Mouse (Mus musculus) layer of hippocampus, adult 11-12 months (tissue): ENCODE data around the gene Clvs2.

ENCODE experiments used
- DNase-seq: peaks from one replicate; pipeline ENCODE4 v3.0.0; 2022; ENCODE audit warnings: low spot score

Clvs2 gene

GRCm38 (mm10) chr10:33624131-33624879, at the start of gene Clvs2:
Gene Clvs2 (minus strand): TSS chr10:33624769.
- peak; percentile 85 for DNase-seq

- peak; percentile 91 for DNase-seq
These were observed 28.6 kb upstream of the Clvs2 start for GRCm38 (mm10) chr10:33653142-33653541.

GRCm38 (mm10) chr10:33623577-33623991, 985 bp downstream of the Clvs2 start:
- DNase-seq, result no peak

GRCm38 (mm10) chr10:33622700-33623099, 1.9 kb downstream of the Clvs2 start:
- peak; percentile 31 for DNase-seq

GRCm38 (mm10) chr10:33616207-33616606, 8.4 kb downstream of the Clvs2 start:
- no peak for DNase-seq

GRCm38 (mm10) chr10:33613197-33613596, 11.4 kb downstream of the Clvs2 start:
- no peak for DNase-seq

GRCm38 (mm10) chr10:33592732-33593131, 31.8 kb downstream of the Clvs2 start:
- DNase-seq, result no peak

GRCm38 (mm10) chr10:33588800-33589199, 35.8 kb downstream of the Clvs2 start:
- DNase-seq, result no peak

GRCm38 (mm10) chr10:33587118-33587517, 37.5 kb downstream of the Clvs2 start:
- no peak for DNase-seq

- peak; percentile 18 for DNase-seq
These were observed 66.5 kb downstream of the Clvs2 start for GRCm38 (mm10) chr10:33558081-33558480.

GRCm38 (mm10) chr10:33540331-33540730, 84.2 kb downstream of the Clvs2 start:
- peak; percentile 96 for DNase-seq
